Mouse (Mus musculus) forebrain, embryonic 10.5 days (tissue): ENCODE results near the gene Etfbkmt. TPM values are rescaled to one million over a fixed set of nuclear protein-coding genes. Genes with fewer than 3 reads are reported as not detected.

Experiments used
- DNase-seq: peaks from one replicate; pipeline ENCODE4 v3.0.0-alpha.2; 2017; ENCODE audit warnings: low spot score; ENCODE audit errors: extremely low spot score
- H3K27ac ChIP-seq: fragments of 300-500 bp; sonication (generic); 2 replicates; pipeline ENCODE4 v1.5.1; 2016; ENCODE audit warnings: mild to moderate bottlenecking
- H3K27me3 ChIP-seq: fragments of 300-500 bp; sonication (generic); 2 replicates; pipeline ENCODE4 v1.6.1; 2016; ENCODE audit warnings: mild to moderate bottlenecking; ENCODE audit not compliant: poor library complexity, severe bottlenecking
- H3K36me3 ChIP-seq: fragments of 300-500 bp; sonication (generic); replicated peaks from 2 replicates; pipeline ENCODE4 v1.6.1; 2016; ENCODE audit warnings: mild to moderate bottlenecking, moderate library complexity
- H3K4me1 ChIP-seq: fragments of 300-500 bp; sonication (generic); 2 replicates; pipeline ENCODE4 v1.6.1; 2016
- H3K4me3 ChIP-seq: fragments of 300-500 bp; sonication (generic); 2 replicates; pipeline ENCODE4 v1.5.1; 2016; ENCODE audit warnings: mild to moderate bottlenecking, moderate library complexity
- H3K9me3 ChIP-seq: fragments of 300-500 bp; sonication (generic); 2 replicates; pipeline ENCODE4 v1.6.1; 2016; ENCODE audit warnings: mild to moderate bottlenecking, moderate library complexity
- polyA plus RNA-seq: library from polyadenylated mRNA; unstranded; fragments of >200 nt; fragmentation: Nextera tagmentation; extraction: Ambion mirVana; gene quantifications from 2 replicates; pipeline ENCODE4 v1.2.1, GENCODE M21; 2016

The Etfbkmt gene
- polyA plus RNA-seq, 1 experiment from 2014 or later = 13.2 TPM

DNA sequence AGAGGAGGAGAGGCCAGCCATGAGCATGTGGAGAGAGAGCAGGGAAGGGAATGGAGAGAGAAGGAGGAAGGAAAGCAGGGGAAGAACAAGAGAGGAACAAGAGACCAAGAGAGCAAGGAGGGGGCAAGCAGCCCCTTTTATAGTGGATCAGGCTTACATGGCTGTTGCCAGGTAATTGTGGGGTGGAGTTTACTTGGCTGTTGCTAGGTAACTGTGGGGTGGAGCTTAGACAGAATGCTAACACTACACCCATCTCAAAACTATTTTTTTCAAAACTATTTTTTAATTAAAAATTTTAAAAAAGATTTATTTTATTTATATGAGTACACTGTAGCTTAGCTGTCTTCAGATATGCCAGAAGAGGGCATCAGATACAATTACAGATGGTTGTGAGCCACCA, 58.9 kb downstream of the Etfbkmt start:
- Histone ChIP-seq H3K9me3 (no peaks in the 10 kb centered on the region), H3K27me3 (no peaks in the 10 kb centered on the region), H3K4me3 (no peak overlapping the region), H3K27ac (no peak overlapping the region), H3K36me3 (no peaks in the 10 kb centered on the region), H3K4me1 (0 out of 2 replicates have a peak, but pooled peaks cover 3% of the 10 kb centered on the region)
- no peak for DNase-seq

Other genes with a start within 250 kb of the Etfbkmt start
- 18.9 and 21.3 TPM in 2 replicates for gene Caprin2, start 243.6 kb upstream of the Etfbkmt start, polyA plus RNA-seq
- 333 and 368 TPM in 2 replicates for gene Sinhcaf, start 193.4 kb upstream of the Etfbkmt start, polyA plus RNA-seq
- gene Dennd5b, start 38.2 kb upstream of the Etfbkmt start, polyA plus RNA-seq = 10.9 and 11.5 TPM in 2 replicates
- gene Gm10203, start 9.7 kb upstream of the Etfbkmt start, polyA plus RNA-seq = not detected in 2 replicates
- gene Amn1, start 48.9 kb downstream of the Etfbkmt start, polyA plus RNA-seq = 38.5 and 45.6 TPM in 2 replicates
- gene Resf1, start 169.6 kb downstream of the Etfbkmt start, polyA plus RNA-seq = 42.0 and 47.6 TPM in 2 replicates